Mouse (Mus musculus) lung, adult 2 months (tissue): ENCODE measurements around the gene Gm7029.

Experiments
- CTCF ChIP-seq: fragments of 200-500 bp; IDR thresholded peaks from 2 replicates; pipeline ENCODE4 v1.5.1; 2011; ENCODE audit warnings: mild to moderate bottlenecking, low read length, control low read depth; ENCODE audit not compliant: insufficient read depth
- POLR2A ChIP-seq: fragments of 200-500 bp; IDR thresholded peaks from 2 replicates; pipeline ENCODE4 v1.6.1; 2011; ENCODE audit warnings: low read depth, mild to moderate bottlenecking, control low read depth, low read length, borderline replicate concordance; ENCODE audit errors: extremely low read depth

GRCm38 (mm10) chr17:33911052-33911812 lies 37.6 kb downstream of the Gm7029 start:
- TF ChIP-seq POLR2A (no peak), CTCF (no peak)
